Mouse (Mus musculus): ENCODE results near the gene Mef2b.

Gene Mef2b

GRCm38 (mm10) chr8:70139026-70139857 lies at the start of gene Mef2b, which contains the start of the genes Rfxank and Borcs8:
Mef2b (plus strand) TSS chr8:70139711.
Rfxank (minus strand) TSS chr8:70139154.
Borcs8 (plus strand) TSS chr8:70139499.
- DNase-seq: peak; percentile 99

GRCm38 (mm10) chr8:70092786-70093185 lies 46.7 kb upstream of the Mef2b start:
- DNase-seq: no peak

GRCm38 (mm10) chr8:70099276-70099675 lies 40.2 kb upstream of the Mef2b start:
- no peak for DNase-seq

- no peak for DNase-seq
Measured at GRCm38 (mm10) chr8:70100241-70100640, 39.3 kb upstream of the Mef2b start.

- no peak for DNase-seq
Measured at GRCm38 (mm10) chr8:70104506-70104905, 35.0 kb upstream of the Mef2b start.

- DNase-seq: no peak
Measured at GRCm38 (mm10) chr8:70104922-70105321, 34.6 kb upstream of the Mef2b start.

- no peak for DNase-seq
Measured at GRCm38 (mm10) chr8:70110451-70110850, 29.1 kb upstream of the Mef2b start.

- no peak for DNase-seq
Measured at GRCm38 (mm10) chr8:70111192-70111795, 28.2 kb upstream of the Mef2b start.

- DNase-seq: no peak
Measured at GRCm38 (mm10) chr8:70112401-70113016, 27.0 kb upstream of the Mef2b start.

GRCm38 (mm10) chr8:70114488-70114887 lies 25.0 kb upstream of the Mef2b start:
- DNase-seq: no peak

- no peak for DNase-seq
Measured at GRCm38 (mm10) chr8:70114892-70115291, 24.6 kb upstream of the Mef2b start.

- no peak for DNase-seq
Measured at GRCm38 (mm10) chr8:70117611-70118010, 21.9 kb upstream of the Mef2b start.

- DNase-seq: no peak
Measured at GRCm38 (mm10) chr8:70118726-70119700, 20.5 kb upstream of the Mef2b start.

- peak; percentile 90 for DNase-seq
Measured at GRCm38 (mm10) chr8:70120667-70121066, 18.8 kb upstream of the Mef2b start, which contains the start of gene Ncan. Ncan (minus strand) TSS chr8:70120873.

- DNase-seq: no peak
Measured at GRCm38 (mm10) chr8:70122863-70123262, 16.6 kb upstream of the Mef2b start.

- no peak for DNase-seq
Measured at GRCm38 (mm10) chr8:70124992-70125391, 14.5 kb upstream of the Mef2b start.

GRCm38 (mm10) chr8:70128435-70128834 lies 11.1 kb upstream of the Mef2b start:
- DNase-seq: no peak

- DNase-seq: peak; percentile 70
Measured at GRCm38 (mm10) chr8:70129309-70129952, 10.1 kb upstream of the Mef2b start.

GRCm38 (mm10) chr8:70130066-70130465 lies 9.4 kb upstream of the Mef2b start:
- DNase-seq: no peak

- peak; percentile 84 for DNase-seq
Measured at GRCm38 (mm10) chr8:70131166-70131883, 8.2 kb upstream of the Mef2b start, which contains the start of gene Nr2c2ap. Nr2c2ap (plus strand) TSS chr8:70131333.

- no peak for DNase-seq
Measured at GRCm38 (mm10) chr8:70134086-70134485, 5.4 kb upstream of the Mef2b start.
